Mouse (Mus musculus) midbrain, embryonic 11.5 days (tissue): ENCODE data around the gene Slc26a1. TPM values are rescaled to one million over a fixed set of nuclear protein-coding genes. Genes with fewer than 3 reads are reported as not detected.

ENCODE experiments used
- ATAC-seq: fragments of 200-750 bp; cut with Nextera tagmentation; 2 replicates; pipeline ENCODE4 v1.8.0; 2017; ENCODE audit warnings: moderate TSS enrichment, moderate library complexity; ENCODE audit not compliant: low FRiP score
- DNase-seq: peaks from one replicate; pipeline ENCODE4 v3.0.0; 2015; ENCODE audit warnings: low spot score; ENCODE audit errors: missing footprints
- H3K27ac ChIP-seq: fragments of 300-500 bp; sonication (generic); 2 replicates; pipeline ENCODE4 v1.5.1; 2014; ENCODE audit warnings: low read depth, low read length
- H3K27me3 ChIP-seq: fragments of 300-500 bp; sonication (generic); 2 replicates; pipeline ENCODE4 v1.6.1; 2014; ENCODE audit warnings: mild to moderate bottlenecking, low read length, moderate library complexity, mixed read lengths; ENCODE audit not compliant: control insufficient read depth, insufficient read depth
- H3K36me3 ChIP-seq: fragments of 300-500 bp; sonication (generic); 2 replicates; pipeline ENCODE4 v1.6.1; 2014; ENCODE audit warnings: mild to moderate bottlenecking, low read length, moderate library complexity, mixed read lengths; ENCODE audit not compliant: control insufficient read depth, insufficient read depth
- H3K4me1 ChIP-seq: fragments of 300-500 bp; sonication (generic); 2 replicates; pipeline ENCODE4 v1.6.1; 2014; ENCODE audit warnings: low read length; ENCODE audit not compliant: control insufficient read depth, insufficient read depth
- H3K4me2 ChIP-seq: fragments of 300-500 bp; sonication (generic); 2 replicates; pipeline ENCODE4 v1.6.1; 2014; ENCODE audit warnings: mild to moderate bottlenecking, moderate library complexity
- H3K4me3 ChIP-seq: fragments of 300-500 bp; sonication (generic); 2 replicates; pipeline ENCODE4 v1.5.1; 2014; ENCODE audit warnings: low read depth, low read length
- H3K9ac ChIP-seq: fragments of 300-500 bp; sonication (generic); 2 replicates; pipeline ENCODE4 v1.6.1; 2014; ENCODE audit warnings: low read length
- H3K9me3 ChIP-seq: fragments of 300-500 bp; sonication (generic); 2 replicates; pipeline ENCODE4 v1.6.1; 2016; ENCODE audit warnings: low read length; ENCODE audit not compliant: control insufficient read depth
- WGBS: fragments of 180-500 bp; shearing (Covaris S2); extraction: QIAGEN DNeasy Blood & Tissue Kit; methylation state at CpG from one replicate; pipeline ENCODE4 v1.1.7; 2014; 5-methylcytosine and 5-hydroxymethylcytosine counted together
- polyA plus RNA-seq: library from polyadenylated mRNA; unstranded; fragments of >200 nt; fragmentation: Nextera tagmentation; extraction: Ambion mirVana; gene quantifications from 2 replicates; pipeline ENCODE4 v1.2.1, GENCODE M21; 2014

The Slc26a1 gene
- polyA plus RNA-seq, 1 experiment from 2014 or later: 0.81 TPM

GRCm38 (mm10) chr5:108708981-108709731 lies 33.8 kb upstream of the Slc26a1 start:
- H3K4me2 ChIP-seq: no peak overlapping the region

GRCm38 (mm10) chr5:108708419-108708818 lies 33.0 kb upstream of the Slc26a1 start:
- Histone ChIP-seq H3K9ac (no peak overlapping the region), H3K9me3 (no peaks in the 10 kb centered on the region), H3K27me3 (no peaks in the 10 kb centered on the region), H3K4me1 (no peaks in the 10 kb centered on the region), H3K27ac (no peak overlapping the region), H3K4me2 (no peak overlapping the region), H3K4me3 (no peak overlapping the region), H3K36me3 (peaks cover 5% of the 10 kb centered on the region)
- ATAC-seq (no peak), DNase-seq (no peak)
- 93% methylated on average over 1 of the region's 1 CpGs for WGBS

More at GRCm38 (mm10) chr5:108708981-108709731, 33.8 kb upstream of the Slc26a1 start:
- Histone ChIP-seq H3K27me3 (no peaks in the 10 kb centered on the region), H3K9ac (no peak overlapping the region), H3K36me3 (peaks cover 5% of the 10 kb centered on the region), H3K27ac (no peak overlapping the region), H3K4me3 (no peak overlapping the region), H3K9me3 (no peaks in the 10 kb centered on the region), H3K4me1 (no peaks in the 10 kb centered on the region)
- ATAC-seq (0 out of 2 replicates have a peak, but pooled peaks have one; percentile 8), DNase-seq (no peak)
- WGBS: 54% methylated on average over 6 of the region's 6 CpGs

- H3K4me1 ChIP-seq: no peaks in the 10 kb centered on the region
- 82% methylated on average over 2 of the region's 2 CpGs for WGBS
- no peak overlapping the region for H3K4me2 ChIP-seq
- no peak for DNase-seq
- no peaks in the 10 kb centered on the region for H3K9me3 ChIP-seq
- peaks cover 5% of the 10 kb centered on the region for H3K36me3 ChIP-seq
- no peak overlapping the region for H3K9ac ChIP-seq
- ATAC-seq: no peak
- H3K27me3 ChIP-seq: no peaks in the 10 kb centered on the region
- H3K4me3 ChIP-seq: no peak overlapping the region
- no peak overlapping the region for H3K27ac ChIP-seq
These were observed 32.4 kb upstream of the Slc26a1 start for GRCm38 (mm10) chr5:108707758-108708157.

GRCm38 (mm10) chr5:108703754-108704626 lies 28.6 kb upstream of the Slc26a1 start:
- Histone ChIP-seq H3K4me1 (no peaks in the 10 kb centered on the region), H3K27ac (no peak overlapping the region), H3K4me2 (no peak overlapping the region), H3K9me3 (no peaks in the 10 kb centered on the region), H3K4me3 (no peak overlapping the region), H3K27me3 (no peaks in the 10 kb centered on the region), H3K9ac (no peak overlapping the region), H3K36me3 (peaks cover 5% of the 10 kb centered on the region)
- DNase-seq: no peak
- WGBS: 85% methylated on average over 12 of the region's 12 CpGs
- ATAC-seq: 0 out of 2 replicates have a peak, but pooled peaks have one; percentile 2

- WGBS: 77% methylated on average over 10 of the region's 10 CpGs
- Histone ChIP-seq H3K9me3 (no peaks in the 10 kb centered on the region), H3K4me3 (no peak overlapping the region), H3K36me3 (peaks cover 5% of the 10 kb centered on the region), H3K9ac (no peak overlapping the region), H3K27ac (no peak overlapping the region), H3K4me1 (peaks cover 9% of the 10 kb centered on the region), H3K4me2 (no peak overlapping the region), H3K27me3 (no peaks in the 10 kb centered on the region)
- ATAC-seq (no peak), DNase-seq (no peak)
These were observed 26.1 kb upstream of the Slc26a1 start for GRCm38 (mm10) chr5:108701341-108702021.

- H3K4me2 ChIP-seq: no peak overlapping the region
- no peak overlapping the region for H3K9ac ChIP-seq
- no peaks in the 10 kb centered on the region for H3K9me3 ChIP-seq
- no peak overlapping the region for H3K4me3 ChIP-seq
- DNase-seq (no peak), ATAC-seq (no peak)
- H3K4me1 ChIP-seq: peaks cover 16% of the 10 kb centered on the region
- no peaks in the 10 kb centered on the region for H3K36me3 ChIP-seq
- H3K27ac ChIP-seq: no peak overlapping the region
- WGBS: 61% methylated on average over 3 of the region's 3 CpGs
- no peaks in the 10 kb centered on the region for H3K27me3 ChIP-seq
These were observed 25.0 kb upstream of the Slc26a1 start for GRCm38 (mm10) chr5:108700346-108700745.

- peak overlapping the region; percentile 28 for H3K9ac ChIP-seq
- peak overlapping the region; percentile 28 for H3K27ac ChIP-seq
- H3K27me3 ChIP-seq: peaks cover 8% of the 10 kb centered on the region; the same call in 1 of the 2 replicates
- H3K4me2 ChIP-seq: peak overlapping the region; percentile 8; the same call in 1 of the 2 replicates
- H3K9me3 ChIP-seq: no peaks in the 10 kb centered on the region
- ATAC-seq: no peak
- DNase-seq: peak; percentile 88
- no peak overlapping the region for H3K4me3 ChIP-seq
- H3K36me3 ChIP-seq: no peaks in the 10 kb centered on the region
- H3K4me1 ChIP-seq: peaks cover 25% of the 10 kb centered on the region
- WGBS: 14% methylated on average over 4 of the region's 4 CpGs
These were observed 22.0 kb upstream of the Slc26a1 start for GRCm38 (mm10) chr5:108697341-108697753.

GRCm38 (mm10) chr5:108696542-108696941 lies 21.2 kb upstream of the Slc26a1 start:
- ATAC-seq: no peak
- no peak overlapping the region for H3K4me3 ChIP-seq
- H3K27me3 ChIP-seq: peaks cover 13% of the 10 kb centered on the region
- H3K4me1 ChIP-seq: peaks cover 29% of the 10 kb centered on the region
- no peaks in the 10 kb centered on the region for H3K36me3 ChIP-seq
- no peaks in the 10 kb centered on the region for H3K9me3 ChIP-seq
- 79% methylated on average over 3 of the region's 3 CpGs for WGBS
- DNase-seq: no peak
- H3K4me2 ChIP-seq: no peak overlapping the region
- H3K9ac ChIP-seq: peak overlapping the region; percentile 10; the same call in 1 of the 2 replicates
- H3K27ac ChIP-seq: no peak overlapping the region
